Mouse (Mus musculus): ENCODE results near the gene Ctnna2.

Ctnna2 gene

DNA sequence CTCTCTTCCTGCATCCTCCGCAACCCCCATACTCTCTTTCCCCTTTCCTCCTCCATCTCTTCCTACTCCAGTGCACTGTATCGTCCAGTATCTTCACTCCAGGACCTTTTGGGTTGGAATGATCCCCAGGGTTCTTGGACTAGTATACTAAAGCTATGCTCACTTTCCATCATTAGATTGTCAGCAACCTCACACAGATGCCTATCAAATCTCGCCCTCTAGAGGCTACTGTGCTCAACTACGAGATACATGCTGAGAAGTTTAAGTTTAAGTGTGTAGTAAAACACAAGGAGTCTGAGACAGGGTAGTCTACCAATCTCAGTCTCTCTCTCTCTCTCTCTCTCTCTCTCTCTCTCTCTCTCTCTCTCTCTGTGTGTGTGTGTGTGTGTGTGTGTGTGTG, 396.9 kb downstream of the Ctnna2 start:
- DNase-seq (ENCODE audit: low read depth, low spot score), result no peak

DNA sequence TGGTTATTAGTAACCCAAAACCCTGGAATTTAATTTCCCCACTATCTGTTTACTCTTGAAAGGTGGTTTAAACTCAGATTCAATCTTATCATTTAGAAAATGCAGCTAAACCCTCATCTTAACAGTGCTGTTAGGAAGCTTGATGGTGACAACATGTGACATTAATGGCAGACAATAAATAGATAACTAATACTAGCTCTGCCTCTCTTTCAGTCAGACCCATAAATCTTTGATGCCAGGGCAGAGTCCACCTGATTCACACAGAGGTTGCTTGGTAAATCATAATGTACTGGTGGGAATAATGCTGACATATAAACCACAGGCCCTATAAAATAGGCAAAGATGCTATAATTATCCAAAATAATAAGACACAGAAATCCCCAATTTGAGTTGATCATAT, 398.6 kb downstream of the Ctnna2 start:
- no peak for DNase-seq (ENCODE audit: low read depth, low spot score)

- no peak for DNase-seq (ENCODE audit: low read depth, low spot score)
Measured at GRCm38 (mm10) chr6:77578612-77579011, 400.9 kb downstream of the Ctnna2 start.

DNA sequence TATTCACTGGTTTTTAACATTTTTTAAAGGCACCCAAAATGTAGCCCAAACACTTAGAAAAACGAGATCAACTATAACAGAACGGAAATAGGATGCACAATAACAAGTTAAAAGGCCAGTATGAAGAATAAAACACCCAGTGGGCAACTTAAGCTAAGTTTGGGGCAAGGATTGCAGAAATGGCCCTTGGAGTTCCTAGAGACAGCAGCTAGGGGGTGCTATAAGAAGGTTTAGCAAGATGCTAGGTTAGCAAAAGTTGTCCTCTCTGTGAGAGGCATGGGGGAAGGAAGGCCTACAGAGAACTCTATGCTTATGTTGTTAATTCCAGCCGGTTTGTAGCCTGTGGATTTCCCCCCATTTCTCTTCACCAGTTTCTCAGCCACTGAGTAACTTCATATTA, 401.9 kb downstream of the Ctnna2 start:
- no peak for DNase-seq (ENCODE audit: low read depth, low spot score)

- DNase-seq (ENCODE audit: low read depth, low spot score), result no peak
Measured at GRCm38 (mm10) chr6:77572614-77573013, 406.9 kb downstream of the Ctnna2 start.

- no peak for DNase-seq (ENCODE audit: low read depth, low spot score)
Measured at GRCm38 (mm10) chr6:77569851-77570250, 409.6 kb downstream of the Ctnna2 start.

DNA sequence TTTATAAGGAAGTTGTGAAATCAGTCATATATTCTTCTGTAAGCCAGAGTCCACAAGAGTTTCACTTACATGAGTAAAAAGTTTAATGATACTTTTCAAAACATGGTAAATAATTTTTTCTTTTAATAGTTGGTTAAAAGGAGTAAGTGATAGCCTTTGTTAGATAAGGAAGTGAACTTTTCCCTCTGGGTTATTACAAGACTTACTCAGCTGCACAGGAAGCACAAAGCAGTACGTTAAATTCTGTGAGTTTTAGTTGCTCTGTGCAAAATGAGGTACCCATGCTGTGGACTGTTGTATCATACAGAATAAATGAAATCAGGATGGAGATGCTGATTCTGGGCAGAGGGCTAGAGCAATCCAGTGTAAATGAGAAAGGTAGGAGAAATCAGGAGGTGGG, 423.3 kb downstream of the Ctnna2 start:
- no peak for DNase-seq (ENCODE audit: low read depth, low spot score)

DNA sequence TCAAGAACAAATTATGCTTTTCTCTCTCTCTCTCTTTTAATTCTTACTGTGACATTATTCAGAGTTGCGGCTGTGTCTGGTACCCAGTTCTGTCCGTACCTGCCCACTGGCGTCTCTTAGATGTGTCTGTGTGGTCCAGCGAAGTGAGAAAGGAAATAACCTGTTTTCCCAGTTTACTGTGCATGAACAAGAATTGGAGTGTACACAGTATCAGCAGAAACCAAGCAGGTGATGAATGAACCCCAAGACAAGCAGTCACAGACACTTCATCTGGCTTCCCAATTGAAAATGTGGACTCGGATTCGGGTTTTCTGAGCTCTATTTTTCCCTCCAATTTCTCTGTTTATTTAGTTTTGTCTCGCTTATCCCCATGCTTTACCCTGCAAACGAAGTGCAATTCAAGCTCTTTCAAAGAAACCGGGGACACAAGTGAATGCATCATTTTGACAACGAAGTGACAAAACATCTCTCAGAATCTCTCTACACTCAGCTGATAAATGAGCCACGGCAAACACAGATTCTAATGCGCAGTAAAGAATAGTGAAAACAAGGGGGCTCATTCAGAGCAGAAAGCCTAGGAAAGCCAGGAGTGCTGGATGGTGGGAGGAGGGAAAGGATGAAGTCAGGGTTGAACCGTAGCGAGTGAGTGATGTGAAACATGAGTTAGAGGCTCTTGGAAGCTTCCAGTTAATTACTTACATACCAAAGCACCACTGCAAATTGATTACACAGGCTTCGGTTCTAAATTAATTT, 442.3 kb downstream of the Ctnna2 start:
- no peak for DNase-seq (ENCODE audit: low read depth, low spot score)

GRCm38 (mm10) chr6:77527636-77528035, 451.9 kb downstream of the Ctnna2 start:
- no peak for DNase-seq (ENCODE audit: low read depth, low spot score)

DNA sequence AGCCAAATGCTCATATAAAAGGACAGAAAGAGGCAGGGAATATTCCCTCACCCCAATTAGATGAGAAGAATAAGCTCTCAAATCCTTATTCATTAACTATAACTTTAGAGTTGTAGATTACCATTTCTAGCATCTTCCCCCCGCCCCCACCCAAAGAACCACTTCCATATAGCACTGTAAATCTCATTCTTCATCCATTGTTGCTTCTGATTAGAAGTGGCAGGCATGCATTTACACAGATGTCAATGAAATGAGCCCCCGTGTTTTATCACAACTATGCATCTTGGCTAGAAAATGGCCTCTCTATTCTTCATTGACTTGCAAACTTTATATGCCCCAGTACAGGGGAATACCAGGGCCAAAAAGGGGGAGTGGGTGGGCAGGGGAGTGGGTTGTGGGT, 457.7 kb downstream of the Ctnna2 start:
- no peak for DNase-seq (ENCODE audit: low read depth, low spot score)

DNA sequence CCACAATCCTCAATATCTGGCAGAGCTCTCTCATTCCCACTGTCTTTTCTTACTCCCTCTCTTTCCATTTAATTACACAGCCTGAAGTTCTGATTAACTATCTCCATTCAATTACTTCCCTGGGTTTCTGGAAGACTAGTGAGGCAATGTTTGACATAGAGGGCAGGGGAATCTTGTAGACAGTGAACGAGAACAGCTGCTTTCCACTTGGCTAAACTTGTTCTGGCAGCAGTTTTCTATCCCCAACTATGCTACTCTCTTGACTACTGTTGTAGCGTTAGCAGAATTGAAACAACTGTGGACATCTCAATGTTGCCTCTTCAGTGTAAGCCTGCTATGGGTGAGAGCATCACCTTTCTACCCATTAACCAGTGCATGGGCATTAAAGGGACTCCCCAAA, 463.0 kb downstream of the Ctnna2 start:
- DNase-seq (ENCODE audit: low read depth, low spot score), result no peak

DNA sequence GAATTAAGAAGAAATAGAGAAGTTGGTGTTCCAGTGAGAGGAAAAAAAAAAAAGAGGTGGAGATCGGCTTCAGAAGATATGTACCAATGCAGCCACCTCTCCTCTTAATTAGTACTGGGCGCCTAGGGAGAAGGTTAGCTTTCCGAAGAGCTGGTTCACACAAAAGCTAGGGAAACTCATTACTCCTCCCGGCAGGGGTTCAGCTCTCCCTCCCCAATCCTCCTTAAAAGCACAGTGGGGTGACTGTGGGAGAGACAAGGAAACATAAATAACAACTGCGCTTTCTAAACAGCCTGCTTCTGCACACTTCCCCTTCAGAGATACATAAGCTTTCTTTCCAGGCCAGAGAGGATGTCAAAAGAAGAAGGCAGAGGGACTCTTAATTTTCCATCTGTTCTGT, 467.7 kb downstream of the Ctnna2 start:
- no peak for DNase-seq (ENCODE audit: low read depth, low spot score)

GRCm38 (mm10) chr6:77491721-77492120, 487.8 kb downstream of the Ctnna2 start:
- no peak for DNase-seq (ENCODE audit: low read depth, low spot score)

GRCm38 (mm10) chr6:77486658-77487057, 492.8 kb downstream of the Ctnna2 start:
- no peak for DNase-seq (ENCODE audit: low read depth, low spot score)

GRCm38 (mm10) chr6:77482081-77482480, 497.4 kb downstream of the Ctnna2 start:
- DNase-seq (ENCODE audit: low read depth, low spot score), result no peak

DNA sequence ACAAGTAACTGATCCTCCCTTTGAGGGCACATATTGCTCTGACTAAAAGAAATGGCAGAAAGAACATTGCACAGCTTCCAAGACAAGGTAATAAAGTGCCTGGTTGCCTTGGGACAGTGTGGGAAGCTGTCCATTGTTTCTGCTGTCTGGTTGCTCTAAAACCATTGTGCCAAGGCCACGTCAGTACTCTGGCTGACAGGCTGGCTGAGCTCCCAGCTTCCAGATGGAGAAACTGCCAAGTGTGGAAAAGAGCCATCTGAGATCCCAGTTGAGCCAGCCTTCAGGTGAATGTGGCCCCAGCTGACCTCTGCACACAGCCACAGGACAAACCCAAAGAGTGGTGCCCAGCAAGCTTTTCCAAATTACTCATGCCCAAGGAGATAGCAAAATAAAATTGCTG, 504.1 kb downstream of the Ctnna2 start:
- DNase-seq (ENCODE audit: low read depth, low spot score), result no peak

- DNase-seq (ENCODE audit: low read depth, low spot score), result no peak
Measured at GRCm38 (mm10) chr6:77473256-77473655, 506.2 kb downstream of the Ctnna2 start.

- no peak for DNase-seq (ENCODE audit: low read depth, low spot score)
Measured at GRCm38 (mm10) chr6:77468058-77468457, 511.4 kb downstream of the Ctnna2 start.

GRCm38 (mm10) chr6:77462737-77463136, 516.8 kb downstream of the Ctnna2 start:
- DNase-seq (ENCODE audit: low read depth, low spot score), result no peak

GRCm38 (mm10) chr6:77457919-77458318, 521.6 kb downstream of the Ctnna2 start:
- DNase-seq (ENCODE audit: low read depth, low spot score), result no peak

DNA sequence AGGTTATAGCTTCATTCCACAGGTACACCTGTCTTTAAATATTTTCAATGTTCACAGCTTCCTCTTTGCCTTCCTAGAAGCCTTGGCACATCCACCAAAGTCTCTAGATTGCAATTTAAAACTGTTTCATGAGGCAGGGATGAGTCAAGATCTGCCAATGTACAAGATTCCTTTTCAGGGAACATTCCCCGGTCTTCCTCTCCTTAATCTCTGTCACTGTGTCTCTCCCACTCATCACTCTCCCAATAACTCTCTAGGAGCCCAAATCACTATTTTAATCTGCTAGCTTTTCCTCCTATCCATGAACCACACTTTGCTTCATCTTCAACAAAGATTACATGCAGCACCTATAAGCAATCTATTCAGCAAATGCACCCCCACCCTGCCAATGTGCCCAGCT, 532.6 kb downstream of the Ctnna2 start:
- DNase-seq (ENCODE audit: low read depth, low spot score), result no peak

DNA sequence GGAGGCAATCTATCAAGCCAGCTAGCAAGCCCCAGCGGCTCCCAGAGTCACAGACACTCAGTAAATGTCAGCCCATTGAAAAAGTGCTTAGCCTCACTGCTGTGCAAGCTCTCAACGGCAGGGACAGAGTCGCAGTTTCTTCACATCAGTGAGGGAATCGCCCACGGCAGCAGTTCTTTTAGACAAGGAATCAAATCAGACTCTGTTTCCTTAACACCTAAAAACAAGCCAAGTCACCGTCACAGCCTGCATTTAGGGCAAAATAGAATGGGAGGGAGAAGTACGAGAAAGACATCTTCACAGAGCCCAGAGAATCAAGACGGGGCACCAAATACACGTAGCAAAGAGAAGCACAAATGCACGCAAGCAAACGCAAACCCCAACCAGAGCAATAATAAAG, 535.6 kb downstream of the Ctnna2 start:
- DNase-seq (ENCODE audit: low read depth, low spot score), result no peak

DNA sequence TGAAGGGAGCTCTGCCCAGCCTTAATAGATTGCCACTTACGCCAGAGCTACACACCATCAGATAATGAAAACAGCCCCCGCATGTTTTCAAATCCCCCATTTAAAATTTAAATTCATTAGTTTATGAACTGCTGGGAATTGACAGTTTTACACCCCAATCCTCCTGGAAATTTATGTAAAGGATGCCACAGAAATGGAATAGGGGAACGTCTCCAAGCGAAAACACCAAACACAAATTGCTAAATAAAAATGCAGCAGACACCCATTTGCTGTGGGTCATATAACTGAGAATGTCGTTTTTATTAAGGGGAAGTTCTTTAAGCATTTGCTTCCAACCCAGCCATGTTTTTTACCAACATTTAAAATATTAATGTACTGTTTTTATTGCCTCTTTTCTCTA, 538.4 kb downstream of the Ctnna2 start:
- no peak for DNase-seq (ENCODE audit: low read depth, low spot score)

- DNase-seq (ENCODE audit: low read depth, low spot score), result no peak
Measured at GRCm38 (mm10) chr6:77430381-77430780, 549.1 kb downstream of the Ctnna2 start.

Measured in WW6 (cell line).